Mouse (Mus musculus): ENCODE data around the gene Zfp386. TPM values are rescaled to one million over a fixed set of nuclear protein-coding genes. Genes with fewer than 3 reads are reported as not detected.
"Not testable (repeated sequence)": the region's sequence is repeated elsewhere in the genome, so short reads cannot be mapped to it uniquely, and the experiment has no call there.

Gene Zfp386
- 48.5 and 53.7 TPM in 2 replicates for polyA plus RNA-seq (2014; fragmentation: Nextera tagmentation; extraction: Ambion mirVana)

GRCm38 (mm10) chr12:116047440-116048377, at the start of gene Zfp386:
TSS of gene Zfp386 (plus strand) at chr12:116047724.
- H3K4me2 ChIP-seq (replicated peaks) = peak within 1 kb of the TSS; percentile 58
- peak within 1 kb of the TSS; percentile 95 for H3K27ac ChIP-seq
- peaks cover 5% of the 10 kb centered on the region for H3K36me3 ChIP-seq (replicated peaks; ENCODE audit: control insufficient read depth, insufficient read depth)
- peak within 1 kb of the TSS; percentile 69 for H3K4me3 ChIP-seq (replicated peaks; ENCODE audit: low read length)
- ATAC-seq (ENCODE audit: low FRiP score) (peak; percentile 99), DNase-seq (ENCODE audit: low spot score) (peak; percentile 99)
- peaks cover 14% of the 10 kb centered on the region for H3K4me1 ChIP-seq (replicated peaks; ENCODE audit: control insufficient read depth, insufficient read depth, low read length)
- H3K9ac ChIP-seq = peak within 1 kb of the TSS; percentile 89
- H3K27me3 ChIP-seq (ENCODE audit: control insufficient read depth, insufficient read depth, low read length) = no peaks in the 10 kb centered on the region
- WGBS = 1% methylated on average over 55 of the region's 55 CpGs
- no peaks in the 10 kb centered on the region for H3K9me3 ChIP-seq (ENCODE audit: control insufficient read depth, low read length)

- H3K4me3 ChIP-seq (replicated peaks; ENCODE audit: low read length); DNase-seq (ENCODE audit: low spot score); H3K9me3 ChIP-seq (ENCODE audit: control insufficient read depth, low read length); H3K36me3 ChIP-seq (replicated peaks; ENCODE audit: control insufficient read depth, insufficient read depth); H3K27ac ChIP-seq; H3K4me1 ChIP-seq (replicated peaks; ENCODE audit: control insufficient read depth, insufficient read depth, low read length); H3K27me3 ChIP-seq (ENCODE audit: control insufficient read depth, insufficient read depth, low read length); H3K9ac ChIP-seq; ATAC-seq (ENCODE audit: low FRiP score); H3K4me2 ChIP-seq (replicated peaks): not testable (repeated sequence)
- WGBS = 72% methylated on average over 3 of the region's 3 CpGs
Observed at GRCm38 (mm10) chr12:115999784-116000183, 47.7 kb upstream of the Zfp386 start.

GRCm38 (mm10) chr12:116002946-116003345, 44.6 kb upstream of the Zfp386 start:
- not testable (repeated sequence) for DNase-seq (ENCODE audit: low spot score); H3K36me3 ChIP-seq (replicated peaks; ENCODE audit: control insufficient read depth, insufficient read depth); H3K9ac ChIP-seq; H3K4me2 ChIP-seq (replicated peaks); H3K9me3 ChIP-seq (ENCODE audit: control insufficient read depth, low read length); H3K4me3 ChIP-seq (replicated peaks; ENCODE audit: low read length); ATAC-seq (ENCODE audit: low FRiP score); H3K4me1 ChIP-seq (replicated peaks; ENCODE audit: control insufficient read depth, insufficient read depth, low read length); H3K27ac ChIP-seq; H3K27me3 ChIP-seq (ENCODE audit: control insufficient read depth, insufficient read depth, low read length)
- 74% methylated on average over 1 of the region's 1 CpGs for WGBS

- no peak for ATAC-seq (ENCODE audit: low FRiP score)
- 89% methylated on average over 2 of the region's 2 CpGs for WGBS
- no peaks in the 10 kb centered on the region for H3K27me3 ChIP-seq (ENCODE audit: control insufficient read depth, insufficient read depth, low read length)
Observed at GRCm38 (mm10) chr12:116010812-116011211, 36.7 kb upstream of the Zfp386 start.

GRCm38 (mm10) chr12:116028095-116028494, 19.4 kb upstream of the Zfp386 start:
- DNase-seq (ENCODE audit: low spot score) (peak; percentile 32), ATAC-seq (ENCODE audit: low FRiP score) (no peak)

More at GRCm38 (mm10) chr12:116010812-116011211, 36.7 kb upstream of the Zfp386 start:
- H3K27ac ChIP-seq = no peak overlapping the region
- no peak overlapping the region for H3K4me2 ChIP-seq (replicated peaks)
- H3K4me1 ChIP-seq (replicated peaks; ENCODE audit: control insufficient read depth, insufficient read depth, low read length) = no peaks in the 10 kb centered on the region
- H3K4me3 ChIP-seq (replicated peaks; ENCODE audit: low read length) = no peak overlapping the region
- no peaks in the 10 kb centered on the region for H3K36me3 ChIP-seq (replicated peaks; ENCODE audit: control insufficient read depth, insufficient read depth)
- DNase-seq (ENCODE audit: low spot score) = no peak
- peaks cover 5% of the 10 kb centered on the region; the same call in 1 of the 2 replicates for H3K9me3 ChIP-seq (ENCODE audit: control insufficient read depth, low read length)
- H3K9ac ChIP-seq = no peak overlapping the region

GRCm38 (mm10) chr12:116035346-116035745, 12.2 kb upstream of the Zfp386 start:
- ATAC-seq (ENCODE audit: low FRiP score) (no peak), DNase-seq (ENCODE audit: low spot score) (no peak)
- H3K27ac ChIP-seq = no peak overlapping the region
- no peak overlapping the region for H3K4me2 ChIP-seq (replicated peaks)
- H3K4me1 ChIP-seq (replicated peaks; ENCODE audit: control insufficient read depth, insufficient read depth, low read length) = no peaks in the 10 kb centered on the region
- no peak overlapping the region for H3K4me3 ChIP-seq (replicated peaks; ENCODE audit: low read length)
- no peak overlapping the region for H3K9ac ChIP-seq
- no peaks in the 10 kb centered on the region for H3K27me3 ChIP-seq (ENCODE audit: control insufficient read depth, insufficient read depth, low read length)
- 76% methylated on average over 5 of the region's 5 CpGs for WGBS
- 0 out of 2 replicates have a peak, but pooled peaks cover 3% of the 10 kb centered on the region for H3K9me3 ChIP-seq (ENCODE audit: control insufficient read depth, low read length)
- no peaks in the 10 kb centered on the region for H3K36me3 ChIP-seq (replicated peaks; ENCODE audit: control insufficient read depth, insufficient read depth)

More at GRCm38 (mm10) chr12:116028095-116028494, 19.4 kb upstream of the Zfp386 start:
- no peak overlapping the region for H3K27ac ChIP-seq
- H3K27me3 ChIP-seq (ENCODE audit: control insufficient read depth, insufficient read depth, low read length) = no peaks in the 10 kb centered on the region
- 69% methylated on average over 2 of the region's 2 CpGs for WGBS
- no peak overlapping the region for H3K9ac ChIP-seq
- no peaks in the 10 kb centered on the region for H3K36me3 ChIP-seq (replicated peaks; ENCODE audit: control insufficient read depth, insufficient read depth)
- H3K4me2 ChIP-seq (replicated peaks) = no peak overlapping the region
- H3K4me3 ChIP-seq (replicated peaks; ENCODE audit: low read length) = no peak overlapping the region
- H3K9me3 ChIP-seq (ENCODE audit: control insufficient read depth, low read length) = 0 out of 2 replicates have a peak, but pooled peaks cover 3% of the 10 kb centered on the region
- H3K4me1 ChIP-seq (replicated peaks; ENCODE audit: control insufficient read depth, insufficient read depth, low read length) = no peaks in the 10 kb centered on the region

- no peak overlapping the region for H3K4me2 ChIP-seq (replicated peaks)
- no peaks in the 10 kb centered on the region for H3K9me3 ChIP-seq (ENCODE audit: control insufficient read depth, low read length)
- H3K9ac ChIP-seq = no peak overlapping the region
- 94% methylated on average over 5 of the region's 5 CpGs for WGBS
- ATAC-seq (ENCODE audit: low FRiP score) = no peak
- H3K4me3 ChIP-seq (replicated peaks; ENCODE audit: low read length) = no peak overlapping the region
- no peak overlapping the region for H3K27ac ChIP-seq
- H3K36me3 ChIP-seq (replicated peaks; ENCODE audit: control insufficient read depth, insufficient read depth) = no peaks in the 10 kb centered on the region
- H3K4me1 ChIP-seq (replicated peaks; ENCODE audit: control insufficient read depth, insufficient read depth, low read length) = peaks cover 14% of the 10 kb centered on the region
- H3K27me3 ChIP-seq (ENCODE audit: control insufficient read depth, insufficient read depth, low read length) = no peaks in the 10 kb centered on the region
- DNase-seq (ENCODE audit: low spot score) = no peak
Observed at GRCm38 (mm10) chr12:116044785-116045184, 2.7 kb upstream of the Zfp386 start.

GRCm38 (mm10) chr12:116048766-116049165, 1.2 kb downstream of the Zfp386 start:
- Histone ChIP-seq H3K9me3 (ENCODE audit: control insufficient read depth, low read length) (0 out of 2 replicates have a peak, but pooled peaks cover 3% of the 10 kb centered on the region), H3K9ac (peak overlapping the region; percentile 89), H3K27ac (no peak overlapping the region), H3K4me1 (replicated peaks; ENCODE audit: control insufficient read depth, insufficient read depth, low read length) (peaks cover 14% of the 10 kb centered on the region), H3K4me3 (replicated peaks; ENCODE audit: low read length) (peak overlapping the region; percentile 69), H3K4me2 (replicated peaks) (peak overlapping the region; percentile 58), H3K27me3 (ENCODE audit: control insufficient read depth, insufficient read depth, low read length) (no peaks in the 10 kb centered on the region), H3K36me3 (replicated peaks; ENCODE audit: control insufficient read depth, insufficient read depth) (peaks cover 8% of the 10 kb centered on the region)
- ATAC-seq (ENCODE audit: low FRiP score) = no peak
- 67% methylated on average over 7 of the region's 7 CpGs for WGBS
- DNase-seq (ENCODE audit: low spot score) = no peak

GRCm38 (mm10) chr12:116049236-116049635, 1.7 kb downstream of the Zfp386 start:
- Histone ChIP-seq H3K9ac (no peak overlapping the region; the same call in 1 of the 2 replicates), H3K4me3 (replicated peaks; ENCODE audit: low read length) (peak overlapping the region; percentile 69; the same call in 1 of the 2 replicates), H3K27me3 (ENCODE audit: control insufficient read depth, insufficient read depth, low read length) (no peaks in the 10 kb centered on the region), H3K4me1 (replicated peaks; ENCODE audit: control insufficient read depth, insufficient read depth, low read length) (peaks cover 14% of the 10 kb centered on the region), H3K36me3 (replicated peaks; ENCODE audit: control insufficient read depth, insufficient read depth) (peaks cover 11% of the 10 kb centered on the region), H3K27ac (no peak overlapping the region), H3K4me2 (replicated peaks) (peak overlapping the region; percentile 58), H3K9me3 (ENCODE audit: control insufficient read depth, low read length) (0 out of 2 replicates have a peak, but pooled peaks cover 7% of the 10 kb centered on the region)
- DNase-seq (ENCODE audit: low spot score) (no peak), ATAC-seq (ENCODE audit: low FRiP score) (no peak)
- WGBS = 91% methylated on average over 3 of the region's 3 CpGs

Measured in hindbrain, embryonic 14.5 days (tissue).